Mouse (Mus musculus) liver, embryonic 15.5 days (tissue): ENCODE measurements around the gene Apoa1. TPM values are rescaled to one million over a fixed set of nuclear protein-coding genes. Genes with fewer than 3 reads are reported as not detected.

Experiments used
- ATAC-seq: fragments of 200-750 bp; cut with Nextera tagmentation; 2 replicates; pipeline ENCODE4 v1.8.0; 2017; ENCODE audit warnings: moderate number of reproducible peaks, mild to moderate bottlenecking, moderate library complexity; ENCODE audit not compliant: insufficient read depth
- H3K27ac ChIP-seq: fragments of 300-500 bp; sonication (generic); replicated peaks from 2 replicates; pipeline ENCODE4 v1.5.1; 2015; ENCODE audit warnings: mild to moderate bottlenecking, inconsistent platforms
- H3K27me3 ChIP-seq: fragments of 300-500 bp; sonication (generic); 2 replicates; pipeline ENCODE4 v1.6.1; 2015; ENCODE audit warnings: mild to moderate bottlenecking, inconsistent platforms
- H3K36me3 ChIP-seq: fragments of 300-500 bp; sonication (generic); replicated peaks from 2 replicates; pipeline ENCODE4 v1.6.1; 2015; ENCODE audit warnings: moderate library complexity, mild to moderate bottlenecking, inconsistent platforms
- H3K4me1 ChIP-seq: fragments of 300-500 bp; sonication (generic); replicated peaks from 2 replicates; pipeline ENCODE4 v1.6.1; 2015; ENCODE audit warnings: inconsistent platforms
- H3K4me2 ChIP-seq: fragments of 300-500 bp; sonication (generic); 2 replicates; pipeline ENCODE4 v1.6.1; 2015; ENCODE audit warnings: moderate library complexity, mild to moderate bottlenecking, inconsistent platforms
- H3K4me3 ChIP-seq: fragments of 300-500 bp; sonication (generic); replicated peaks from 2 replicates; pipeline ENCODE4 v1.5.1; 2015; ENCODE audit warnings: mild to moderate bottlenecking, inconsistent platforms
- H3K9ac ChIP-seq: fragments of 300-500 bp; sonication (generic); 2 replicates; pipeline ENCODE4 v1.6.1; 2015; ENCODE audit warnings: moderate library complexity, mild to moderate bottlenecking, inconsistent platforms
- H3K9me3 ChIP-seq: fragments of 300-500 bp; sonication (generic); replicated peaks from 2 replicates; pipeline ENCODE4 v1.6.1; 2016; ENCODE audit warnings: inconsistent platforms
- WGBS: fragments of 180-500 bp; shearing (Covaris S2); methylation state at CpG from one replicate; pipeline ENCODE4 v1.1.7; 2015; ENCODE audit warnings: mixed read lengths; ENCODE audit not compliant: insufficient replicate concordance; 5-methylcytosine and 5-hydroxymethylcytosine counted together
- polyA plus RNA-seq: library from polyadenylated mRNA; unstranded; fragments of >200 nt; fragmentation: Nextera tagmentation; extraction: Ambion mirVana; gene quantifications from 2 replicates; pipeline ENCODE4 v1.2.1, GENCODE M21; 2015

Gene Apoa1
- polyA plus RNA-seq = 5,098 and 5,983 TPM in 2 replicates

DNA sequence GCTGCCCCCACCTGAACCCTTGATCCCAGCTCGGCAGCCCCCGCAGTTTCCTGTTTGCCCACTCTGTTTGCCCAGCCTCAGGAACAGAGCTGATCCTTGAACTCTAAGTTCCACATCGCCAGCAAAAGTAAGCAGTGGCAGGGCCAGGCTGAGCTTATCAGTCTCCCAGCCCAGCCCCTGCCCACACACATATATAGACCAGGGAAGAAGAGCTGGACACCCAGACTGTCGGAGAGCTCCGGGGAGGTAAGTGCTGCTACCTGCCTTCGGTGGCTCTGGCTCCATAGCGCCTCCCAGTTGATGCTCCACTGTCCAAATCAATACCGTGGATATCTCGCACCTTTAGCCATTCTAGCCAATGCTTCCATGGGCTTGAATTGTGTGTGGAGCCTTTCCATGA, at the start of gene Apoa1:
Gene Apoa1 (plus strand): TSS at position 90 of the 400 bp plus-strand sequence.
- peak within 1 kb of the TSS; percentile 40; the same call in 1 of the 2 replicates for H3K9ac ChIP-seq
- no peaks in the 10 kb centered on the region for H3K36me3 ChIP-seq
- ATAC-seq = peak; percentile 69
- WGBS = 55% methylated on average over 9 of the region's 9 CpGs
- H3K4me3 ChIP-seq = peak within 1 kb of the TSS; percentile 49
- H3K4me1 ChIP-seq = peaks cover 30% of the 10 kb centered on the region
- peak within 1 kb of the TSS; percentile 51 for H3K27ac ChIP-seq
- no peaks in the 10 kb centered on the region; the same call in 1 of the 2 replicates for H3K27me3 ChIP-seq
- H3K4me2 ChIP-seq = peak within 1 kb of the TSS; percentile 68
- H3K9me3 ChIP-seq = no peaks in the 10 kb centered on the region

DNA sequence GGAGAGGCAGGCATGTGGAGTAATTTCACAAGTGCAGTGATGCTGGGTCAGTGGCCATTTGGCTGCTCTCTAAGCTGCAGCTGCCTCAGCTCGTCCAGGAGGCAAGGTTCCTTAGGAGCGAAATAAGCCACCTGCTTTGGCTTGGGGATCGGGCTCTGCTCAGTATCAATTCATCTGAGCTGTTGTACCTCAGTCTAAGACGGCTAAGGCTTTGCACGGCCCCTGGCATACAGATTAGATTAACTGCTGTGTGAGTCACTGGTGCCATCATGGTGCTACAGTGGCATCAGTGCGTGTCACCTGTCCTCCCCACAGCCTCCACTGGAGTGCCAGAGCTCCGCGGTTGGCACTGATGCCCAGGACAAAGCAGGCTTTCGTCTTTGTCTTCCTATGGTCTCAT, 49.8 kb upstream of the Apoa1 start:
- 77% methylated on average over 9 of the region's 9 CpGs for WGBS
- H3K9ac ChIP-seq = no peak overlapping the region

DNA sequence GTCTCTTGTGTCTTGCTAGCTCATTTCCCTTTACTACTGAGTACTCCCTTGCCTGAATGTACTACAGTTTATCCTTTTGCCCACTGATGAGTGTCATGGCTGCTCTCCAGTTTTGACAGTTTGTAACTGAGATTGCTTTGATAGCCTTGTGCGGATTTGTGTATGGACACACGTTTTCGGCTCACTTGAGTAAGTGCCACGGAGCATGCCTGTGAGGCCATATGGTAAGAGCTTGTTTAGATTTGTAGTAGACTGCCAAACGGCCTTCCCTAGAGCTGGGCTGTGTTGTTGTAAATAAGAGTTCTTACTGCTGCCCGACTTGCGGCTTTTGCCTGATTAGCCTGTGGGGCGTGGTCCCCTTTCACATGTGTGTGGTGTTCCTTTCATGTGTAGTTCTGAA, 47.1 kb upstream of the Apoa1 start:
- Histone ChIP-seq H3K9ac (no peak overlapping the region), H3K36me3 (peaks cover 15% of the 10 kb centered on the region), H3K27me3 (no peaks in the 10 kb centered on the region), H3K4me3 (no peak overlapping the region), H3K27ac (no peak overlapping the region), H3K4me2 (no peak overlapping the region), H3K9me3 (no peaks in the 10 kb centered on the region), H3K4me1 (0 out of 2 replicates have a peak, but pooled peaks cover 3% of the 10 kb centered on the region)
- ATAC-seq = no peak
- 71% methylated on average over 8 of the region's 8 CpGs for WGBS

More for the DNA sequence above, 49.8 kb upstream of the Apoa1 start:
- Histone ChIP-seq H3K4me2 (no peak overlapping the region), H3K9me3 (no peaks in the 10 kb centered on the region), H3K4me1 (peaks cover 16% of the 10 kb centered on the region; the same call in 1 of the 2 replicates), H3K27me3 (no peaks in the 10 kb centered on the region), H3K36me3 (peaks cover 15% of the 10 kb centered on the region), H3K4me3 (no peak overlapping the region), H3K27ac (no peak overlapping the region)
- ATAC-seq = no peak

DNA sequence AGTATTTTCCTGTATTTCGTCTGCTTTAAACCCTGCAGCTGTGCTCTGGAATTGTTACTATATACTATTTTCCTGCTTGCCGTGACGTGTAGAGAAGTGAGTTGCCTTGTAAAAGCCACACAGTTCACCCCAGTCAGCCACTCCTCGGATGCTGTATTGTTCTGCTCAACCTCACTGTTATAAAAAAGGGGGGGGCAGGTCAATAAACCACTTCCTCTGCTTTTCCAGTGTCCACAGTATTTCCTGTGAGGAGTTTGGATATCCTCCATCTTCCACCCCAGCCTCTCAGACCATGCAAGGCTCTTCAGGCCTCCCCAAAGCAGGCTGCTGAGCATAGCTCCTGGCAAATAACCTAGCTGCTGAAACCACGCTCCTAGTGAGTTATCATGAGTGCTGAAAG, 43.8 kb upstream of the Apoa1 start:
- 67% methylated on average over 5 of the region's 5 CpGs for WGBS
- H3K4me3 ChIP-seq = no peak overlapping the region
- ATAC-seq = no peak
- peaks cover 6% of the 10 kb centered on the region; the same call in 1 of the 2 replicates for H3K36me3 ChIP-seq
- H3K4me2 ChIP-seq = no peak overlapping the region
- H3K9me3 ChIP-seq = no peaks in the 10 kb centered on the region
- no peak overlapping the region for H3K9ac ChIP-seq
- H3K27me3 ChIP-seq = no peaks in the 10 kb centered on the region
- no peak overlapping the region for H3K27ac ChIP-seq
- no peaks in the 10 kb centered on the region for H3K4me1 ChIP-seq

DNA sequence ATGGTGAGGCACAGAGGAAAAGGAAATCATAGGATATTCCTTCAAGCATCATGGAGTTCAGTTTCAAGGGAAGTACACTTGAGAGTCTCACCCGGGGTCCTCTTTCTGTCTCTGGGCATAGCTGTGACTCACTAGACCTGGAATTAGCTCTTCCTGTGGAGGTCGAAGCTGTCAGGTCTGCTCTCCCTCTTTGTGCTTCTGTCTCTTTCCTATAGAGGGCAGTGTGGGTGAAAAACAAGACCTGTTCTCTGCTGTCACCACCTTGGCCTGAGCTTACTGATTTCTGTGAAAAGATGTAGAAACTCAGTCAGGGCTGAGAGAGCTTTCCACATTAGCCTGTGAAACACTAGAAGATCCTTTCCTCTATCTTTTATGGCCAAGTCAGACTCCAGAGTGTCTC, 43.2 kb upstream of the Apoa1 start:
- H3K36me3 ChIP-seq = 0 out of 2 replicates have a peak, but pooled peaks cover 6% of the 10 kb centered on the region
- no peak overlapping the region for H3K4me3 ChIP-seq
- H3K27ac ChIP-seq = no peak overlapping the region
- no peak overlapping the region for H3K9ac ChIP-seq
- ATAC-seq = no peak
- no peaks in the 10 kb centered on the region for H3K27me3 ChIP-seq
- no peaks in the 10 kb centered on the region for H3K9me3 ChIP-seq
- H3K4me1 ChIP-seq = no peaks in the 10 kb centered on the region
- WGBS = 10% methylated on average over 2 of the region's 2 CpGs
- H3K4me2 ChIP-seq = no peak overlapping the region

DNA sequence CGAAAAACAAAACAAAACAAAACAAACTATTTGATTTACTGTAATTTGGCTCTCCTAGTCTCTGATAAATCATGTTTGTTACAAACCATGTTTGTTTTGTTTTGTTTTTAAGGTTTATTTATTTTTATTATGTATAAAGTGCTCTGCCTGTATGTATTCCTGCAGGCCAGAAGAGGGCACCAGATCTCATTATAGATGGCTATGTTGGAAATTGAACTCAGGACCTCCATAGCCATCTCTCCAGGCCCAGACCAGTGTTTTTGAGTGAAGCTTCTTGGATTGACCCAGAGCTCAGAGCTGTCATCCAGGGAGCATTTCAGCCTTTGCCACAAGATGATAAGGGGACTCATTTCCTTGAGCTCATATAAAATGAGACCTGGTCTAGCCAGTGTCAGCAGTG, 42.0 kb upstream of the Apoa1 start:
- Histone ChIP-seq H3K9me3 (no peaks in the 10 kb centered on the region), H3K9ac (no peak overlapping the region), H3K4me2 (no peak overlapping the region), H3K36me3 (0 out of 2 replicates have a peak, but pooled peaks cover 6% of the 10 kb centered on the region), H3K27me3 (no peaks in the 10 kb centered on the region), H3K27ac (no peak overlapping the region), H3K4me3 (no peak overlapping the region), H3K4me1 (no peaks in the 10 kb centered on the region)
- no peak for ATAC-seq
- 74% methylated on average over 1 of the region's 1 CpGs for WGBS

DNA sequence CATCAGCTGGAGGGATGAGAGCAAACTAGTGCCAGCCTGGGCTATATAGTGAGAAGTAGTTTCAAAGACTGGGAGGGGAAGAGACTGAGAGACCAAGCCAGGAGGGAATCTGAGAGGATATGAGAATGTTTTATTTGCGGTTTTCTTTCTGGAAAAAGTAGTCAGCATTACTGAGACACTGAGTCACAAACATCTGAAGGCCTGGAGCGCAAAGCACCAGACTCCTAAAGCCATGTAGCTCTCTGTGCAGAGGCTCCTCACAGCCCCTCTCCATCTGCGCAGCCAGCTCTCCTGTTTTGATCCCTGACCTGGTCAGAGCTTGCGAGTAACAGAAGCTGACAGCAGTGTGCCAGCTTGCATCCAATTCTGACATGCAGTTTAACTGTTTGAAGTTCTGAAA, 40.0 kb upstream of the Apoa1 start:
- Histone ChIP-seq H3K4me1 (no peaks in the 10 kb centered on the region), H3K9me3 (no peaks in the 10 kb centered on the region), H3K4me2 (no peak overlapping the region), H3K36me3 (no peaks in the 10 kb centered on the region), H3K27me3 (no peaks in the 10 kb centered on the region), H3K27ac (no peak overlapping the region), H3K4me3 (no peak overlapping the region), H3K9ac (no peak overlapping the region)
- 75% methylated on average over 4 of the region's 4 CpGs for WGBS
- no peak for ATAC-seq

DNA sequence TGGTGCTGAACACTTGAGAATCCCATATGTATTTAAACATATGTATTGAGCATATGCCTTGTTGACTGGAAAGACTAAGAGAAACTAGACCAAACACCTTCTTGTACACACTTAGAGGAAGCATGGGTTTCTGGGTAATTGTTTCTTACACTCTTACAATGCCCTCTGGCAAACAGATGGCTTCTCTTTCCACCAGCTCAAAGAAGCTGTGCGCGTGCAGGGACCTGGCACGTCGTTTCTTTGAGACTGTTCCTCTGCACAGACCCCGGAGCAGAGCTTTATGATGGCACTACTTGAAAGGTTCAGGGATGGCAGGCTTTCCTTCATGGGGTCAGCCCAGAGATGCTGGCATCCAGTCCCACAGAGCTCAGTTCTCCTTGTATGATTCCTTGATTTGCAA, 39.4 kb upstream of the Apoa1 start:
- Histone ChIP-seq H3K36me3 (no peaks in the 10 kb centered on the region), H3K9me3 (no peaks in the 10 kb centered on the region), H3K9ac (no peak overlapping the region), H3K27me3 (no peaks in the 10 kb centered on the region), H3K4me1 (no peaks in the 10 kb centered on the region), H3K4me3 (no peak overlapping the region), H3K27ac (no peak overlapping the region), H3K4me2 (no peak overlapping the region)
- ATAC-seq = no peak
- WGBS = 90% methylated on average over 5 of the region's 5 CpGs

DNA sequence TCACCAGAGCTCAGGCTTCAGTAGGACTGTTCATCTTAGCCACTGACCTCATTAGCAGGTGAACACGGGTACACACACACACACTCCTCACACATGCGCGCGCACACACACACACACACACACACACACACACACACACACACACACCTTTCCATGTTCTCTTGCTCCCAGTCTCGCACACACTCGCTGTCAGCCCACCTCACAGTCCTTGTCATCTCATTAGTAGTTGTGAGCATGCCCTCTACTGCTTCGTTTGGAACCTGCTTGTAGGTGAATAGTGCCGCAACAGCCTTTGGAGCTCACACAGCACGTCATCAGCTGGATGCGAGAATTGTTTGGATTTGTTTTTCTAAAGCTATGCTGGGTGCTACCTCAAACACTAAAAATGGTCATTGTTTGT, 39.0 kb upstream of the Apoa1 start:
- ATAC-seq = no peak
- WGBS = 79% methylated on average over 10 of the region's 10 CpGs

DNA sequence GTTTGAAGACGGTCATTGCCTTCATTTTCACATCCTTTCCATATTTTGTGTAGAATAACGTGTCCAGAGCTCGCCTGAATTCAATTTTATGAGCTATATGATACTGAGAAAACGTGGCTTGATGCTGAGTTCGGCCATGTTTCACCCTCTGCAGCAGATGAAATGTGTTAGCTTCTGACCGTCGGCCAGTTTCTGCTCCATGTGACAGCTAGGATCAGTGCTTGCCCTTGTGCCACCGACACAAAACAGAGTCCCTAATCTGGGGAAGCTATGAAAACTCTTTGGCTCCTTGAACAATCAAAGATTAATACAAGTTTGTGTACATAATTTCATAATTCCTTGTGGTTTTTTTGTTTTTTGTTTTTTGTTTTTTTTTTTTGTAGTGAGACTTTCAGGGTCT, 37.1 kb upstream of the Apoa1 start:
- no peak for ATAC-seq

More for the DNA sequence above, 39.0 kb upstream of the Apoa1 start:
- Histone ChIP-seq H3K36me3 (no peaks in the 10 kb centered on the region; the same call in 1 of the 2 replicates), H3K4me2 (no peak overlapping the region), H3K27ac (no peak overlapping the region), H3K4me1 (no peaks in the 10 kb centered on the region), H3K4me3 (no peak overlapping the region), H3K9ac (no peak overlapping the region), H3K9me3 (no peaks in the 10 kb centered on the region), H3K27me3 (no peaks in the 10 kb centered on the region)

DNA sequence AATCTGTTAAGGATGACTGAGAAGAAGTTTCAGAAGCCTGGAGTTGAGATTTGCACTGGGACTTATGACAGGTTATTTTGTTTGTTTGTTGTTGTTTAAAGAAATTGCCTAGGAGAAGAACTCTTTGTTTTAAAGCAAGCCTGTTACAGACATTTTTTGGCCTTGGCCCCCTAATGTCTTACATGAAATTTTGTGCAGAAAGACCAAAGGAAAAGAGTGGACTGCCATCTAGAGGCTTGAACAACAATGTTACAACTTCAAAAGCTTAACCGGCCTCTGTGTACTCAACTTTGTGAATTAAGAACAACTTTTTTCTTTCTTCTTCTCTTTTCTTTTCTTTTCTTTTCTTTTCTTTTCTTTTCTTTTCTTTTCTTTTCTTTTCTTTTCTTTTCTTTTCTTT, 36.7 kb upstream of the Apoa1 start:
- Histone ChIP-seq H3K9me3 (no peaks in the 10 kb centered on the region), H3K9ac (no peak overlapping the region), H3K27me3 (no peaks in the 10 kb centered on the region), H3K4me2 (no peak overlapping the region), H3K4me1 (no peaks in the 10 kb centered on the region), H3K36me3 (peaks cover 10% of the 10 kb centered on the region), H3K4me3 (no peak overlapping the region), H3K27ac (no peak overlapping the region)
- 57% methylated on average over 1 of the region's 1 CpGs for WGBS
- no peak for ATAC-seq

More for the DNA sequence above, 37.1 kb upstream of the Apoa1 start:
- no peaks in the 10 kb centered on the region for H3K9me3 ChIP-seq
- H3K27me3 ChIP-seq = no peaks in the 10 kb centered on the region
- no peak overlapping the region for H3K9ac ChIP-seq
- H3K4me1 ChIP-seq = no peaks in the 10 kb centered on the region
- no peak overlapping the region for H3K4me3 ChIP-seq
- H3K4me2 ChIP-seq = no peak overlapping the region
- H3K36me3 ChIP-seq = peaks cover 10% of the 10 kb centered on the region
- H3K27ac ChIP-seq = no peak overlapping the region
- WGBS = 67% methylated on average over 8 of the region's 8 CpGs

DNA sequence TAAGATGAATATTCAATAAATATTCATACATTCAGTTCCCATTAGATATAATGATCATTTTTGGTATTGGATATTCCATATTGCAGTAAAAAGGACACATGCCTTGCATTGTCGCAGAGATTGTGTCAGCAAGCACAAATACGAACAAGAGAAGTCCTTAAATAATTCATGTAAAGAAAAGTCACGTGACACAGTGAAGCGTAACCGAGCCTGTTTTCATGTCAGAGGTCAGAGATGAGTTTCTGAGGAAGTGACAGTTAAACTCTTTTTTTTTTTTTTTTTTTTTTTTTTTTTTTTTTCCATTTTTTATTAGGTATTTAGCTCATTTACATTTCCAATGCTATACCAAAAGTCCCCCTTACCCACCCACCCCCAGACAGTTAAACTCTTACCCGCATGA, 35.7 kb upstream of the Apoa1 start:
- H3K27ac ChIP-seq = no peak overlapping the region
- H3K9ac ChIP-seq = no peak overlapping the region
- H3K4me1 ChIP-seq = 0 out of 2 replicates have a peak, but pooled peaks cover 4% of the 10 kb centered on the region
- H3K9me3 ChIP-seq = no peaks in the 10 kb centered on the region
- no peaks in the 10 kb centered on the region for H3K27me3 ChIP-seq
- ATAC-seq = no peak
- WGBS = 76% methylated on average over 6 of the region's 6 CpGs
- peaks cover 10% of the 10 kb centered on the region for H3K36me3 ChIP-seq
- no peak overlapping the region for H3K4me3 ChIP-seq
- no peak overlapping the region for H3K4me2 ChIP-seq
